Mouse (Mus musculus): ENCODE data around the gene Ctss. TPM values are rescaled to one million over a fixed set of nuclear protein-coding genes. Genes with fewer than 3 reads are reported as not detected.

Ctss gene
- polyA plus RNA-seq, 1 experiment from 2014 or later: 16.8 TPM

GRCm38 (mm10) chr3:95517493-95517898 lies 9.1 kb upstream of the Ctss start:
- H3K9me3 ChIP-seq: no peaks in the 10 kb centered on the region
- 0 out of 2 replicates have a peak, but pooled peaks cover 3% of the 10 kb centered on the region for H3K4me1 ChIP-seq (replicated peaks)
- no peak overlapping the region for H3K9ac ChIP-seq
- peak overlapping the region; percentile 19; the same call in 1 of the 2 replicates for H3K27ac ChIP-seq
- ATAC-seq (ENCODE audit: low FRiP score): no peak
- WGBS: 34% methylated on average over 10 of the region's 10 CpGs
- no peak overlapping the region for H3K4me3 ChIP-seq
- no peaks in the 10 kb centered on the region for H3K27me3 ChIP-seq
- H3K36me3 ChIP-seq: no peaks in the 10 kb centered on the region
- H3K4me2 ChIP-seq: no peak overlapping the region

- Histone ChIP-seq H3K4me1 (replicated peaks) (0 out of 2 replicates have a peak, but pooled peaks cover 3% of the 10 kb centered on the region), H3K9me3 (no peaks in the 10 kb centered on the region), H3K27ac (no peak overlapping the region), H3K4me3 (no peak overlapping the region), H3K9ac (no peak overlapping the region), H3K27me3 (no peaks in the 10 kb centered on the region), H3K4me2 (no peak overlapping the region), H3K36me3 (no peaks in the 10 kb centered on the region)
- 88% methylated on average over 7 of the region's 7 CpGs for WGBS
- no peak for ATAC-seq (ENCODE audit: low FRiP score)
Measured at GRCm38 (mm10) chr3:95518891-95519290, 7.7 kb upstream of the Ctss start.

GRCm38 (mm10) chr3:95519315-95519714 lies 7.3 kb upstream of the Ctss start:
- Histone ChIP-seq H3K4me1 (replicated peaks) (0 out of 2 replicates have a peak, but pooled peaks cover 3% of the 10 kb centered on the region), H3K4me2 (no peak overlapping the region), H3K36me3 (no peaks in the 10 kb centered on the region), H3K27me3 (no peaks in the 10 kb centered on the region), H3K9ac (no peak overlapping the region), H3K9me3 (no peaks in the 10 kb centered on the region), H3K4me3 (no peak overlapping the region), H3K27ac (no peak overlapping the region)
- 85% methylated on average over 2 of the region's 2 CpGs for WGBS
- no peak for ATAC-seq (ENCODE audit: low FRiP score)

GRCm38 (mm10) chr3:95520100-95520499 lies 6.5 kb upstream of the Ctss start:
- Histone ChIP-seq H3K4me3 (no peak overlapping the region), H3K27me3 (no peaks in the 10 kb centered on the region), H3K36me3 (no peaks in the 10 kb centered on the region), H3K4me1 (replicated peaks) (0 out of 2 replicates have a peak, but pooled peaks cover 3% of the 10 kb centered on the region), H3K4me2 (no peak overlapping the region), H3K9ac (no peak overlapping the region), H3K9me3 (no peaks in the 10 kb centered on the region), H3K27ac (no peak overlapping the region)
- ATAC-seq (ENCODE audit: low FRiP score): no peak
- WGBS: 92% methylated on average over 3 of the region's 3 CpGs

DNA sequence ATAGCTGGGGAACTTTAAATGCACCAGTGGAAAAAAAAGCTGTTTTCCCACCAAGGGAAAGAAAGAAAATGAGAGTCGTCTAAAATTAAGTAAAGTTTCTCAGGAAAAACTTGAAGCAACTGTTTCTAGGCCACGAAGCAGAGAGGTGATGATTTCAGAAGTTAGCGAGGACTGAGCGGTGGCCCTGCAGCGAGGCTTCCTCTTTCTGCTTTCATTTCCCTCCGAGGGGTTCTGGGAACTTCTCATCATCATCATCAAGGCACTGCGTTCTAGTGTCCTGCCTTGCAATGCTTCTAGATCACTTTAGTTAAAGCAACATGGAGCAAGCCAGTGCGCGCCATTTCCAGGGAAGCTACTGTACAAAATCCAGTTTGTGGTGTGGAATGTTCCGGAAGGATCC lies 5.4 kb upstream of the Ctss start:
- no peak overlapping the region for H3K9ac ChIP-seq
- no peak overlapping the region for H3K4me2 ChIP-seq
- H3K27me3 ChIP-seq: no peaks in the 10 kb centered on the region
- H3K4me1 ChIP-seq (replicated peaks): 0 out of 2 replicates have a peak, but pooled peaks cover 3% of the 10 kb centered on the region
- no peak overlapping the region for H3K27ac ChIP-seq
- H3K9me3 ChIP-seq: no peaks in the 10 kb centered on the region
- 90% methylated on average over 10 of the region's 10 CpGs for WGBS
- no peak for ATAC-seq (ENCODE audit: low FRiP score)
- H3K4me3 ChIP-seq: no peak overlapping the region
- H3K36me3 ChIP-seq: no peaks in the 10 kb centered on the region

DNA sequence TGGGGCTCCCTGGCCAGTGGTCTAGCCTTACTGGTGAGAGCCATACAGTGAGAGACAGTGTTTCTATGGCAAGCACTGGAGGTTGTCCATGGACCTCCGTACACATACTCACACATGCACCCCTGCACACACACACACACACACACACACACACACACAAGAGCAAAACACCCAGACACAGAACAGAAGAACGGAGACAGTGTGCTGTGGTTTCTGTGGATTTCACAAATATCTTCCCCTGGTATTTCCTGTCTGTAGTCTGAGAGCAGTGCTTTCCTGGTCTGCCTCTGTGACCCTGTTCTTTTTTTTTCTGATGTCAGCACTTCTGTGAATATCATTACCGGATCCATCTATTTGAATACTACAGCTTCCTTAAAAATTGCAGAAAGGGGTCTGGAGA lies 2.9 kb upstream of the Ctss start:
- Histone ChIP-seq H3K27me3 (no peaks in the 10 kb centered on the region), H3K4me2 (no peak overlapping the region), H3K4me1 (replicated peaks) (no peaks in the 10 kb centered on the region), H3K27ac (no peak overlapping the region), H3K9me3 (no peaks in the 10 kb centered on the region), H3K36me3 (no peaks in the 10 kb centered on the region), H3K4me3 (no peak overlapping the region), H3K9ac (no peak overlapping the region)
- ATAC-seq (ENCODE audit: low FRiP score): no peak
- WGBS: 72% methylated on average over 3 of the region's 3 CpGs

DNA sequence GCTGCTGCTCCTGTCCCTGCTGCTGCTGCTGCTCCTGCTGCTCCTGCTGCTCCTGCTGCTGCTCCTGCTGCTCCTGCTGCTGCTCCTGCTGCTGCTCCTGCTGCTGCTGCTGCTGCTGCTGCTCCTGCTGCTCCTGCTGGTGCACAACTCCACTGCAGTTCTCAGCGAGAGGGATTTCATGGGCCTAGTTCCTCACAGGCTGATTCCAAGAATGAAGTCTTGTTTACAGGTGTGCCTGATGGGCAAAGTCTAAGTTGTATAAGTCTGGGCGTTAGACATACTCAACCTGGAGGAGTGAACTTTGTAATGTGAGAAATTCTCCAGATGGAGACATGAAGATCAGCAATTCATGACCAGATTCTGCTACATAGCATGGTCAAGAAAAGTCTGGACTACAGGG lies 1.9 kb upstream of the Ctss start:
- Histone ChIP-seq H3K4me1 (replicated peaks) (no peaks in the 10 kb centered on the region), H3K27me3 (no peaks in the 10 kb centered on the region), H3K36me3 (no peaks in the 10 kb centered on the region), H3K4me2 (no peak overlapping the region), H3K9me3 (no peaks in the 10 kb centered on the region), H3K27ac (no peak overlapping the region), H3K4me3 (no peak overlapping the region), H3K9ac (no peak overlapping the region)
- no peak for ATAC-seq (ENCODE audit: low FRiP score)
- WGBS: 68% methylated on average over 2 of the region's 2 CpGs

GRCm38 (mm10) chr3:95526111-95526510 lies 475 bp upstream of the Ctss start:
- Histone ChIP-seq H3K9me3 (no peaks in the 10 kb centered on the region), H3K4me3 (no peak overlapping the region), H3K9ac (no peak overlapping the region), H3K4me2 (no peak overlapping the region), H3K36me3 (no peaks in the 10 kb centered on the region), H3K27me3 (no peaks in the 10 kb centered on the region), H3K27ac (no peak overlapping the region), H3K4me1 (replicated peaks) (no peaks in the 10 kb centered on the region)
- no peak for ATAC-seq (ENCODE audit: low FRiP score)

- no peaks in the 10 kb centered on the region for H3K36me3 ChIP-seq
- WGBS: 92% methylated on average over 6 of the region's 6 CpGs
- H3K9me3 ChIP-seq: no peaks in the 10 kb centered on the region
- no peak for ATAC-seq (ENCODE audit: low FRiP score)
- H3K9ac ChIP-seq: no peak overlapping the region
- no peak overlapping the region for H3K4me2 ChIP-seq
- no peak overlapping the region for H3K4me3 ChIP-seq
- no peak overlapping the region for H3K27ac ChIP-seq
- H3K27me3 ChIP-seq: no peaks in the 10 kb centered on the region
- H3K4me1 ChIP-seq (replicated peaks): no peaks in the 10 kb centered on the region
Measured at GRCm38 (mm10) chr3:95529814-95530213, 3.2 kb downstream of the Ctss start.

DNA sequence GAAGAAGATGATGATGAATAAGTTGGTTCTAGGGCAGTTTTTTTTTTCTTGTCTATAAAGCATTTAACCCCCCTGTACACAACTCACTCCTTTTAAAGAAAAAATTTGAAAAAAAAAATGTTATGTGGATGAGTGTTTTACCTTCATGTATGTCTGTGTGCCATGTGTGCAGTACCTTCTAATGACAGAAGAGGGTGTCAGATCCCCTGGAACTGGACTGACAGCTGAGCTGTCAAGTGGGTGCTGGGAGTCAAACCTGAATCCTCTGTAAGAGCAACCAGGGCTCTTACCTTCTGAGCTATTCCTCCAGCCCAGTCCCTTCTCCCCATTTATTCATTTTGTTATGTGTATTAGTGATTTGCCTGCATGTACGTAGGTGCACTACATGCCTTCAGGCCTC lies 4.4 kb downstream of the Ctss start:
- Histone ChIP-seq H3K4me3 (no peak overlapping the region), H3K27ac (no peak overlapping the region), H3K4me2 (no peak overlapping the region), H3K4me1 (replicated peaks) (no peaks in the 10 kb centered on the region), H3K27me3 (no peaks in the 10 kb centered on the region), H3K9ac (no peak overlapping the region), H3K36me3 (no peaks in the 10 kb centered on the region), H3K9me3 (no peaks in the 10 kb centered on the region)
- 95% methylated on average over 1 of the region's 1 CpGs for WGBS
- no peak for ATAC-seq (ENCODE audit: low FRiP score)

DNA sequence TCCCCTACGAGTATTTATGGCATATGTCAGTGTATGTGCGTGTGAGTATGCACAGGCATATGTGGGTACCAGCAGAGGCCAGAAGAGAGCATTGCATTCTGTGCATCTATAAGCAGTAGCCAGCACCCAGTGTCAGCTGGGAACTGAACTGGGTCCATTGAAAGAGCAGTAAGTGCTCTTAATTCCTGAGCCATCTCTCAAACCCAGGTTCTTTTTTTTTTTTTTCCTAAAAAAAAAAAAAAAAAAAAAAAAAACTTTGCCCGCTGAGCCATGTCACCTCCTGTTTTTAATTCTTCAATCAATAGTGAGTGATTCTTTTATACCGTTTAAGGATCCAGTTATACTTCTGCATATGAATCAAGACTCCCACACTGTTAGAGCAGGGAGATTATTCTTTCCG lies 6.8 kb downstream of the Ctss start:
- WGBS: 91% methylated on average over 5 of the region's 5 CpGs
- H3K4me3 ChIP-seq: no peak overlapping the region
- no peaks in the 10 kb centered on the region for H3K4me1 ChIP-seq (replicated peaks)
- H3K27ac ChIP-seq: no peak overlapping the region
- no peaks in the 10 kb centered on the region for H3K27me3 ChIP-seq
- H3K36me3 ChIP-seq: no peaks in the 10 kb centered on the region
- H3K9me3 ChIP-seq: no peaks in the 10 kb centered on the region
- H3K9ac ChIP-seq: no peak overlapping the region
- no peak for ATAC-seq (ENCODE audit: low FRiP score)
- no peak overlapping the region for H3K4me2 ChIP-seq

DNA sequence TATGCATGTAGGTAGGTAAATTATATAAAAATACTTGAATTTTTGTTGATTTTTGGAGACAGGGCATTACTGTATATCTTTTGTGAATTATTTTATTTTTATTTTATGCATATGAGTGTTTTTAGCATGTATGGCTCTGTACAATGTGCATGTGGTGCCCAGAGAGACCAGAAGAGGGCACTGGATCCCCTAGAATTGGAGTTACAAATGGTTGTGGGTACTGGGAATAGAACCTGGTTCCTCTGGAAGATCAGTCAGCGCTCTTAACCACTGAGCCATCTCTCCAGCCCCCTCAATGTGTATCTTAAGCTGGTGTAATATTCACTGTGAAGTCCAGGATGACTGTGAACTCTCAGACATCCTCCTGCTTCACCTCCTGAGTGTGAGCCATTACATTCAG lies 8.3 kb downstream of the Ctss start:
- H3K9ac ChIP-seq: no peak overlapping the region
- H3K9me3 ChIP-seq: no peaks in the 10 kb centered on the region
- no peak for ATAC-seq (ENCODE audit: low FRiP score)
- no peak overlapping the region for H3K27ac ChIP-seq
- no peak overlapping the region for H3K4me3 ChIP-seq
- no peaks in the 10 kb centered on the region for H3K4me1 ChIP-seq (replicated peaks)
- no peaks in the 10 kb centered on the region for H3K27me3 ChIP-seq
- H3K4me2 ChIP-seq: no peak overlapping the region
- WGBS: 95% methylated on average over 1 of the region's 1 CpGs
- no peaks in the 10 kb centered on the region for H3K36me3 ChIP-seq

- Histone ChIP-seq H3K27ac (no peak overlapping the region), H3K9ac (no peak overlapping the region), H3K4me2 (no peak overlapping the region), H3K36me3 (no peaks in the 10 kb centered on the region), H3K4me1 (replicated peaks) (no peaks in the 10 kb centered on the region), H3K27me3 (no peaks in the 10 kb centered on the region), H3K9me3 (no peaks in the 10 kb centered on the region), H3K4me3 (no peak overlapping the region)
- WGBS: 92% methylated on average over 10 of the region's 10 CpGs
- ATAC-seq (ENCODE audit: low FRiP score): no peak
Measured at GRCm38 (mm10) chr3:95538936-95539335, 12.3 kb downstream of the Ctss start.

DNA sequence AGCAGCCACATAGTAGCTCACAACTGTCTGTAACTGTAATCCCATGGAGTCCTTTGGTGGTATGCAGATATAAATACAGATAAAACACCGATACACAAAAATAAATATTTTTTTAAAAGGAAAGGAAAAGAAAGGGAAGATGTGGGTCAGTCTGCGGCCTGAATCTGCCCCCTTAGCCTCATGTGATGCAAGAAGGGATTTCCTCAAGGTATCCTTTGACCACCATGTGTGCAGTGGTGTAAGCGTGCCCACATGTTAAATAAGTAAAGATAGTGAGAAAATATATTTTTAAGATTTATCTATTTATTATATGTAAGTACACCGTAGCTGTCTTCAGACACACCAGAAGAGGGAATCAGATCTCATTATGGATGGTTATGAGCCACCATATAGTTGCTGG lies 13.3 kb downstream of the Ctss start:
- WGBS: 92% methylated on average over 4 of the region's 4 CpGs
- ATAC-seq (ENCODE audit: low FRiP score): no peak

More for the DNA sequence above, 13.3 kb downstream of the Ctss start:
- no peak overlapping the region for H3K4me2 ChIP-seq
- H3K27me3 ChIP-seq: no peaks in the 10 kb centered on the region
- H3K9me3 ChIP-seq: no peaks in the 10 kb centered on the region
- no peaks in the 10 kb centered on the region for H3K4me1 ChIP-seq (replicated peaks)
- no peak overlapping the region for H3K9ac ChIP-seq
- H3K4me3 ChIP-seq: no peak overlapping the region
- no peak overlapping the region for H3K27ac ChIP-seq
- no peaks in the 10 kb centered on the region for H3K36me3 ChIP-seq
